Mouse (Mus musculus): ENCODE measurements around the gene Kcnk6. TPM values are rescaled to one million over a fixed set of nuclear protein-coding genes. Genes with fewer than 3 reads are reported as not detected.
A peak's percentile ranks its signal among the peaks of the same experiment; 100 is the strongest.

Gene Kcnk6
- polyA plus RNA-seq, 1 experiment, result 1.6 TPM

GRCm38 (mm10) chr7:29263831-29264230 is 31.5 kb upstream of the Kcnk6 start:
- no peak for TF ChIP-seq CTCF (IDR thresholded peaks at IDR 0.05; ENCODE audit: borderline replicate concordance, extremely low read depth, insufficient read depth, insufficient read length)
- TF ChIP-seq POLR2A (IDR thresholded peaks at IDR 0.05; ENCODE audit: borderline replicate concordance, extremely low read depth, insufficient read depth, insufficient read length, poor library complexity, severe bottlenecking), result no peak
- no peak for DNase-seq (ENCODE audit: low read depth)

- TF ChIP-seq POLR2A (IDR thresholded peaks at IDR 0.05; ENCODE audit: borderline replicate concordance, extremely low read depth, insufficient read depth, insufficient read length, poor library complexity, severe bottlenecking), result no peak
- no peak for TF ChIP-seq CTCF (IDR thresholded peaks at IDR 0.05; ENCODE audit: borderline replicate concordance, extremely low read depth, insufficient read depth, insufficient read length)
- no peak for DNase-seq (ENCODE audit: low read depth)
Measured at GRCm38 (mm10) chr7:29262151-29262550, 29.8 kb upstream of the Kcnk6 start.

- peak; percentile 70 for DNase-seq (ENCODE audit: low read depth)
- no peak for TF ChIP-seq CTCF (IDR thresholded peaks at IDR 0.05; ENCODE audit: borderline replicate concordance, extremely low read depth, insufficient read depth, insufficient read length)
- TF ChIP-seq POLR2A (IDR thresholded peaks at IDR 0.05; ENCODE audit: borderline replicate concordance, extremely low read depth, insufficient read depth, insufficient read length, poor library complexity, severe bottlenecking), result no peak
Measured at GRCm38 (mm10) chr7:29259781-29260730, 27.7 kb upstream of the Kcnk6 start.

- TF ChIP-seq CTCF (IDR thresholded peaks at IDR 0.05; ENCODE audit: borderline replicate concordance, extremely low read depth, insufficient read depth, insufficient read length) (no peak), POLR2A (IDR thresholded peaks at IDR 0.05; ENCODE audit: borderline replicate concordance, extremely low read depth, insufficient read depth, insufficient read length, poor library complexity, severe bottlenecking) (no peak)
- no peak for DNase-seq (ENCODE audit: low read depth)
Measured at GRCm38 (mm10) chr7:29257368-29257767, 25.1 kb upstream of the Kcnk6 start.

- TF ChIP-seq CTCF (IDR thresholded peaks at IDR 0.05; ENCODE audit: borderline replicate concordance, extremely low read depth, insufficient read depth, insufficient read length) (no peak), POLR2A (IDR thresholded peaks at IDR 0.05; ENCODE audit: borderline replicate concordance, extremely low read depth, insufficient read depth, insufficient read length, poor library complexity, severe bottlenecking) (no peak)
- no peak for DNase-seq (ENCODE audit: low read depth)
Measured at GRCm38 (mm10) chr7:29255875-29256274, 23.6 kb upstream of the Kcnk6 start.

GRCm38 (mm10) chr7:29253842-29254241 is 21.5 kb upstream of the Kcnk6 start:
- TF ChIP-seq POLR2A (IDR thresholded peaks at IDR 0.05; ENCODE audit: borderline replicate concordance, extremely low read depth, insufficient read depth, insufficient read length, poor library complexity, severe bottlenecking) (no peak), CTCF (IDR thresholded peaks at IDR 0.05; ENCODE audit: borderline replicate concordance, extremely low read depth, insufficient read depth, insufficient read length) (no peak)
- DNase-seq (ENCODE audit: low read depth), result no peak

- no peak for DNase-seq (ENCODE audit: low read depth)
- TF ChIP-seq CTCF (IDR thresholded peaks at IDR 0.05; ENCODE audit: borderline replicate concordance, extremely low read depth, insufficient read depth, insufficient read length), result no peak
- TF ChIP-seq POLR2A (IDR thresholded peaks at IDR 0.05; ENCODE audit: borderline replicate concordance, extremely low read depth, insufficient read depth, insufficient read length, poor library complexity, severe bottlenecking), result no peak
Measured at GRCm38 (mm10) chr7:29251166-29251565, 18.9 kb upstream of the Kcnk6 start.

- TF ChIP-seq POLR2A (IDR thresholded peaks at IDR 0.05; ENCODE audit: borderline replicate concordance, extremely low read depth, insufficient read depth, insufficient read length, poor library complexity, severe bottlenecking) (no peak), CTCF (IDR thresholded peaks at IDR 0.05; ENCODE audit: borderline replicate concordance, extremely low read depth, insufficient read depth, insufficient read length) (no peak)
- DNase-seq (ENCODE audit: low read depth), result no peak
Measured at GRCm38 (mm10) chr7:29248261-29248841, 16.0 kb upstream of the Kcnk6 start, which contains the start of gene 2200002D01Rik. TSS of gene 2200002D01Rik (minus strand) at chr7:29248466.

- no peak for DNase-seq (ENCODE audit: low read depth)
- TF ChIP-seq CTCF (IDR thresholded peaks at IDR 0.05; ENCODE audit: borderline replicate concordance, extremely low read depth, insufficient read depth, insufficient read length) (no peak), POLR2A (IDR thresholded peaks at IDR 0.05; ENCODE audit: borderline replicate concordance, extremely low read depth, insufficient read depth, insufficient read length, poor library complexity, severe bottlenecking) (no peak)
Measured at GRCm38 (mm10) chr7:29247706-29248105, 15.4 kb upstream of the Kcnk6 start.

- TF ChIP-seq POLR2A (IDR thresholded peaks at IDR 0.05; ENCODE audit: borderline replicate concordance, extremely low read depth, insufficient read depth, insufficient read length, poor library complexity, severe bottlenecking), result no peak
- TF ChIP-seq CTCF (IDR thresholded peaks at IDR 0.05; ENCODE audit: borderline replicate concordance, extremely low read depth, insufficient read depth, insufficient read length), result peak; percentile 93
- DNase-seq (ENCODE audit: low read depth), result peak; percentile 66
Measured at GRCm38 (mm10) chr7:29247314-29247700, 15.0 kb upstream of the Kcnk6 start.

GRCm38 (mm10) chr7:29246619-29247313 is 14.5 kb upstream of the Kcnk6 start:
- no peak for DNase-seq (ENCODE audit: low read depth)
- TF ChIP-seq CTCF (IDR thresholded peaks at IDR 0.05; ENCODE audit: borderline replicate concordance, extremely low read depth, insufficient read depth, insufficient read length), result no peak
- no peak for TF ChIP-seq POLR2A (IDR thresholded peaks at IDR 0.05; ENCODE audit: borderline replicate concordance, extremely low read depth, insufficient read depth, insufficient read length, poor library complexity, severe bottlenecking)
